Mouse (Mus musculus): ENCODE results near the gene Dcun1d2. TPM values are rescaled to one million over a fixed set of nuclear protein-coding genes. Genes with fewer than 3 reads are reported as not detected.

The Dcun1d2 gene
- 6.2 and 6.5 TPM in 2 replicates for polyA plus RNA-seq (2012; rRNA removed)

GRCm38 (mm10) chr8:13287692-13288623 lies at the start of gene Dcun1d2, which contains the start of gene Tmco3:
Gene Dcun1d2 (minus strand): TSS chr8:13288131.
Gene Tmco3 (plus strand): TSS chr8:13288190.

DNA sequence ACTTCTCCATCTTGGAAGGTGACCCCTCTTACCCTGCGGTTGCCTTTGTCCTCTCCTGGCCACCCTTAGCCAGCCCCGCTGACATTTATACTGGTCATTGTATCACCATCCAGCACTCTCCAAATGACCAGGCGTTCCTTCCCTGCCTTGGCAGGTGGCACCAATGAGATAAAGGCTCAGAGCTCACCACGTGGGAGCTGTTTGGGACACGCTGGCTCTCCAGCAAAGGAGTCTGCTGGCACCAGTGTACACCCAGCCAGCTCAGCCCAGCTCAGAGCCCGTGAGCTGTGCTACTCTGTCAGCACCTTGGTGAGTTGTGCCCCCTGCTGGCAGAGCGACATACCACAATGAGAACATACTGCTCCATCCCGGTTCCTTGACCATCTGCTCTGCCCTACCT lies 33.9 kb downstream of the Dcun1d2 start, which contains the start of gene Adprhl1:
TSS of gene Adprhl1 (minus strand) at position 144 of the 400 bp plus-strand sequence.

Other genes starting within 250 kb of the Dcun1d2 start
- gene Proz, start 227.2 kb downstream of the Dcun1d2 start, polyA plus RNA-seq (2012; rRNA removed), result 114 and 118 TPM in 2 replicates
- 8.3 and 10.0 TPM in 2 replicates for gene Pcid2, start 182.7 kb downstream of the Dcun1d2 start, polyA plus RNA-seq (2012; rRNA removed)
- gene Cul4a, start 182.5 kb downstream of the Dcun1d2 start, polyA plus RNA-seq (2012; rRNA removed), result 40.9 and 44.7 TPM in 2 replicates
- 179 and 185 TPM in 2 replicates for gene Lamp1, start 129.0 kb downstream of the Dcun1d2 start, polyA plus RNA-seq (2012; rRNA removed)
- 4.9 and 5.4 TPM in 2 replicates for gene Grtp1, start 87.5 kb downstream of the Dcun1d2 start, polyA plus RNA-seq (2012; rRNA removed)
- not detected in 2 replicates for gene Adprhl1, start 34.0 kb downstream of the Dcun1d2 start, polyA plus RNA-seq (2012; rRNA removed)
- 3.9 and 4.0 TPM in 2 replicates for gene Tmco3, start 59 bp upstream of the Dcun1d2 start, polyA plus RNA-seq (2012; rRNA removed)
- 68.0 and 68.1 TPM in 2 replicates for gene Tfdp1, start 50.6 kb upstream of the Dcun1d2 start, polyA plus RNA-seq (2012; rRNA removed)
- not detected in 2 replicates for gene Atp4b, start 108.7 kb upstream of the Dcun1d2 start, polyA plus RNA-seq (2012; rRNA removed)
- gene Grk1, start 117.0 kb upstream of the Dcun1d2 start, polyA plus RNA-seq (2012; rRNA removed), result 0.01 and 0.02 TPM in 2 replicates
- gene Tmem255b, start 147.1 kb upstream of the Dcun1d2 start, polyA plus RNA-seq (2012; rRNA removed), result 0.02 and 0.07 TPM in 2 replicates
- gene Gas6, start 206.4 kb upstream of the Dcun1d2 start, polyA plus RNA-seq (2012; rRNA removed), result 7.9 and 8.7 TPM in 2 replicates

Measured in liver, embryonic 18 days (tissue).